Comparison of ENCODE assay signal across 14 mouse cellular contexts in the genomic region with DNA sequence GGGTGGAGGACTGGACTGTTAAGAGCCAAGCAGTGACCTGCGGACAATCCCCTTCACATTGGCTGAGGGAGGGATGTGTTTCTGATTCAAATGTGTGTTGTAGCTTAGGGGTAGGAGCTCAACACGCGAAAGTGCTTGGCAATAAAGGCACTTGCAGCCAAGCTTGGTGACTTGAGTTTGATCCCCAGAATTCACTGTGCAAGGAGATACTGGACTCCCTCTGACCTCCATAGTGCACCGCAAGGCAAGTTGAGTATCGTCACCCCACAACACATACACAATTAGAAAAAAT. TPM values are rescaled to one million over a fixed set of nuclear protein-coding genes. Genes with fewer than 3 reads are reported as not detected.
"Had no signal": no experiment of that assay in that cellular context is flagged by ENCODE, and none has a peak within 500 bp of the region (broad histone marks: within the 10 kb centered on the region; RNA-seq: fewer than 3 reads in every experiment).

No protein-coding gene starts in this region.

- H3K4me1 ChIP-seq: limb, embryonic 15.5 days; liver, embryonic 12.5 days had no signal

- H3K36me3 ChIP-seq: limb, embryonic 15.5 days; liver, embryonic 12.5 days; midbrain, embryonic 10.5 days had no signal

- H3K27ac ChIP-seq: layer of hippocampus, adult 2 months; limb, embryonic 15.5 days; liver, embryonic 12.5 days; midbrain, embryonic 10.5 days had no signal

- H3K4me3 ChIP-seq: layer of hippocampus, adult 2 months; limb, embryonic 15.5 days; liver, embryonic 12.5 days; midbrain, embryonic 10.5 days had no signal

- ATAC-seq: liver, embryonic 12.5 days; midbrain, embryonic 16.5 days had no signal

- DNase-seq: kidney, adult 18-20 months; kidney, postnatal 10 days; left cerebral cortex, postnatal 4 days; lung, postnatal 10 days; lung, postnatal 4 days; right cerebral cortex, postnatal 25 days; thymus, postnatal 36 days had no signal

- H3K4me2 ChIP-seq: limb, embryonic 15.5 days; liver, embryonic 12.5 days; lung, embryonic 14.5 days had no signal

- H3K9ac ChIP-seq: limb, embryonic 15.5 days; liver, embryonic 12.5 days; lung, embryonic 14.5 days had no signal

- H3K9me3 ChIP-seq: limb, embryonic 15.5 days; liver, embryonic 12.5 days; midbrain, embryonic 10.5 days had no signal

RNA-seq across cellular contexts. Expression of a gene that starts 12.4 kb away (rescaled TPM):
- polyA plus RNA-seq: small intestine, adult 2 months had no signal

RNA-seq across cellular contexts. Expression of a gene that starts 46.3 kb away (rescaled TPM):
- polyA plus RNA-seq: liver, embryonic 12.5 days; lung, embryonic 14.5 days; small intestine, adult 2 months had no signal
